Mouse (Mus musculus) gastrocnemius, postnatal 14 days (tissue): Measurements from ENCODE around the gene Ccdc8. TPM values are rescaled to one million over a fixed set of nuclear protein-coding genes. Genes with fewer than 3 reads are reported as not detected.

Source experiments
- DNase-seq: peaks from one replicate; pipeline ENCODE4 v3.0.0; 2021; ENCODE audit warnings: mixed read lengths
- intact Hi-C: fragments of 180-260 bp; cut with DNase I; formaldehyde crosslinking; loops from one replicate; pipeline ENCODE4 v1.15.1; 2025; ENCODE audit warnings: low total_unique reads
- total RNA-seq, 2 experiments: library from RNA; stranded (reverse); gene quantifications; 2 replicates each; pipeline ENCODE4 v1.2.3; 2021

Ccdc8 gene
- total RNA-seq, 2 experiments from 2014 or later, result 5.8 to 6.5 TPM

DNA sequence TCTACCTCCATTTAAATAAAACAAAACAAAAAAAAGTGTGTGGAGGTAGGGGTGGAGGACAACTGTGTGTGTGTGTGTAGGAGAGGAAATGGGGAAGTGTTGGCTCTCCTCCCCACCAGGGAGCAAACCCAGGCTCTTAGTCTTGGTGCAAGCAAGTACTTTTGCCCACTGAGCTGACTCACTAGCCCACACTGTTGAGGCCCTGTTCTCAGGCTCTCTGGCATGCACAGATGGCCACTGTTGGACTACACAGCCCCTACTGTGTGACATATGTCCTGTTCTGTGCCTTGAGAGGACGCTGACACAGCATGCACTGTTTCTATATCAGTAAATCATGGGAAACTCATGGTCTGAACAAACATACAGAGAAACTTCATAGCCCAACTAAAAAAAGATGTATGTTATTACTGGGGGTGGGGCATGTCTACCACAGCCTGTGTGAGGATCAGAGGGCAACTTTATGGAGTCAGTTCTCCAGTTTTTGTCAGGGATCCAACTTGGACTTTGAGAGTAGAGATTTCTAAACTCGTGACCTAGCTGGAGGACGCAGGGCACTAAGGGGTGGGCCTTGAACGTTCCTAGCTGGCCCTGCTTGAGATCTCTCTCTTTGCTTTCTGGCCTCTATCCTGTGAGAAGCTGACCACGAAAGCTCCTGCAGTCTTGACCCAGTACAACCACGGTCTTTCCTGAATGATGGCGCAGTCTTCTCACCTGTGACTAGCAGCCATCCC lies 10.9 kb downstream of the Ccdc8 start:
- intact Hi-C loops, result no loop called here
- no peak for DNase-seq

DNA sequence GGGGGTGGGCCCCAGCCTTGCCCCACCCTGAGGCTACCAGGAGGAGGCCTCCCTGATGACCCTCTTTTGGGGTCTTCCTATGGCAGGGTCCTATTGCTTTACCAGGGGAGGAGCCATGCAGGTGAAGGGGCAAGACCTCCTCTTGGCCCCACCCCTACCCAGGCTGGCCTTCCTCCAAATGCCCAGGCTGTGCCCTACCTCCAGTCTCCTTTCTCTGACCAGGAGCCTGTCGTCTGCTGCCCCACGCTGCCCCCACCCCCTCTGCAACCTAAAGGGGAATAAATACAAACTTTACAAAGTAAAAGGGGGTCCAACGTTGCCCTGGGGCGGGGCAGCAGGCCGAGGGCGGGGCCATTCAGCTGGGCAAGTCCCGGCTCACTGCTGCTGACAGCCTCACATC lies 12.2 kb downstream of the Ccdc8 start:
- intact Hi-C loops, result loop anchor here (5.0 kb wide), 1 partner anchor 63 kb away; no protein-coding TSS in a partner anchor
- no peak for DNase-seq

DNA sequence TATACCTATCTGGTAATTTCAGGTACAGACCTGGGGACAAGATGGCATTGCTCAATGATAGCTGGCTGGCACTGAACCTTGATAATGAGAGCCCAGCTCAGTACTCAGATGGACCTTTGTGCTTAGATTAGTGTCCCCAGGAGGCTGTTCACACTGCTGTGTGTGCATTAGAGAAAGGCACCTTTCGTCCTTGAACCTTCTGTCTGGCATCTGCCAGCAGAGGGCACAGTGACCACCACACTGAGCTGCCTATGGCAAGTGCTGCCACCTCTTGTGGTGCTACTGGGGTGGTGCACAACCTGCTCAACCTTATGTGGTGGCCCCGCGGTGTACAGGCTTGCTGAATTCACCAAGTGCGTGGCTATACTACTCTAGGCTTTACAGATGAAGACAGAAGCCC lies 14.8 kb downstream of the Ccdc8 start:
- intact Hi-C loops, result loop anchor here (5.0 kb wide), 1 partner anchor 60 kb away; no protein-coding TSS in a partner anchor

DNA sequence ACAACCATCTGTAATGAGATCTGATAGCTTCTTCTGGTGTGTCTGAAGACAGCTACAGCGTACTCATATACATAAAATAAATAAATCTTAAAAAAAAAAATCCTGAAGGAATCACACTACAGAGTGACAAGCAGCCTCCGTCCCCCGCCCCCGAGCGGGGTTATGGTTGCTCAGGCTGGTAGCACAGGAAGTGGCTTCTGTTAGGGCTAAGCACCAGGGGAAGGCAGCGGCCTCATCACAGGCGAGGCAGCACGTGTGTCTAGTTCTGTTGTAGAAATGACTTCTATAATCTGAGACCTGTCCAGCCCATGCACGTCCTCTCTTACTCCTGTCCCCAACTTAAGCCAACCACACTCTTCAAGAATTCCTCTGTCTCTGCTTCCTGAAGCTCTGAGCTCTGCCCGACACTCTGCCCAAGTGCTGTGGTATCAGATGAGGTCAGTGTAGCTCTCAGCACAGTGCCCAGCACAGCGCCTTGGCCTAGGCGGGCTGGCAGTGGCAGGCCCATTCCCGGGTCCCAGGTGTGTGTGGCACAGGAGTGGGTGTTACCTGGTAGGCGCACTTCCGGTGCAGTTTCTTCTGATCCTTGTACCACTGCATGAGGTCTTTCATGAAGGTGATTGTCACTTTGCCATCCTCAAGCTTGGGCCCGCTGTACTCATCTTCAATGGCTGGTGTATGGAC lies 17.0 kb downstream of the Ccdc8 start:
- no peak for DNase-seq
- intact Hi-C loops, result loop anchor here (5.0 kb wide), 2 partner anchors 38 to 58 kb away; no protein-coding TSS in a partner anchor

More for the DNA sequence above, 14.8 kb downstream of the Ccdc8 start:
- no peak for DNase-seq

DNA sequence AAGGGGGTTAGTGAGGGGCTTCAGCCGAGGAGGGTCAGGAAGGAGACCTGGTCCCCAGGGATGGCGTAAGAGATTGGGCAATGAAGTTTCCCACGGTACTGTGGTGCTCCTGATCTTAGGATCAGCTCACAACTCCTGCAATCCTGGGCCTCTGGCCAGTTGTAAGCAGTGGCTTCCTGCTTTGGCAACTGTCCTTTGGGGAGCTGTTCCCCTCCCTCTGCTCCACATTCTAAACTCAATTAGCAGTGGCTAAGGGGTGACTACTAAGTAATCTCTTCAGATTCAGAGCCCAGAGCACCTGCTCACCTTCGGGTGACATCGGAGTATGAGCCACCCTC lies 17.5 kb downstream of the Ccdc8 start:
- no peak for DNase-seq
- intact Hi-C loops, result loop anchor here (5.0 kb wide), 1 partner anchor 37 kb away; no protein-coding TSS in a partner anchor

DNA sequence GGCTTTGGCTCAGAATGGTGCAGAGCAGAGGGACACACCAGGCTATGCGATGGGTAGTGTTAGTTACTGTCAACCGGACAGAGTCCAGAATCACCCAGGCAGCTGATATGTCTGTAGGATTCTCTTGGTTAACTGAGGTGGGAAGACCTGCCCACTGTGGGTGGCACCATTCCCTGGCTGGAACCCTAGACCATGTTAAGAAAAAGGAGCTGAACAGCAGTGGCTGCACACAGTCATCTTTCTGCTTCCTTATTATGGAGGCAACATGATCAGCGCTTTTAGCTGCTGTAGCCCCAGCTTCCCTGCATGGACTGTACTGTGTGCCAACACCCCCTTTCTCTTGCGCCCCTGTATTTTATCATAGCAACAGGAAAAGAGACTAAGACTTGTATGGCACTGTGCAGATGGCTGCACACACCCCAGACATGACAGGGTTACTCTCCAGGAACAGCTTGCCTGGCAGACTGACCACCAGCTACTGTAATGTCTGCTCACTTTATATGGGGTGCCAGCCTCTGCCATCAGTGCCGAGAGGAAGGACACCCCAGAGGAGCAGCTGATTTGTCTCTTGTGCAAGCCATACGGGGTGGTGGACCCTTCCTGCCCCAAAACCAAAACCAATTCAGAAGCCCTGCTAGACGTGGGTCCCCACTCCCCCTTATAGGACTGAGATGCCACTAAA lies 19.5 kb downstream of the Ccdc8 start:
- intact Hi-C loops, result loop anchor here (5.0 kb wide), 1 partner anchor 35 kb away; no protein-coding TSS in a partner anchor
- DNase-seq, result no peak

DNA sequence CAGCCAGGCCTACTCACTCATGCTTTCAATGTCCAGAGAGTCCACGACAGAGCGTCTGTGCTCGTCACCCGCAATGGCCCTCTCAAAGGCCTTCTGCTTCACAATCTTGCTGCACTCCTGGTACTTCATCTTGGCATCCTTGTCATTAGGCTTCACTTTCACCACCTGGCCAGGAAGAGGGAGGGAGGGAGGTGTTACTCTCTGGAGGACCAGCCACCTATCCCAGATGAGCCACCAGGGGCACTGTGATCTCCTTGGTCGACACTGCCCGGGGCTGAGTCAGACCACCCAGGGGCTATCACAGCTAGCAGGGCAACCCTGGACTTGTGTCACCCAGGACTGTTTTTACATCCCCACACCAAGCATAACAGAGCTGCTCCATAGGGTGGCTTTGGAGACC lies 22.9 kb downstream of the Ccdc8 start:
- intact Hi-C loops, result no loop called here
- DNase-seq, result no peak

DNA sequence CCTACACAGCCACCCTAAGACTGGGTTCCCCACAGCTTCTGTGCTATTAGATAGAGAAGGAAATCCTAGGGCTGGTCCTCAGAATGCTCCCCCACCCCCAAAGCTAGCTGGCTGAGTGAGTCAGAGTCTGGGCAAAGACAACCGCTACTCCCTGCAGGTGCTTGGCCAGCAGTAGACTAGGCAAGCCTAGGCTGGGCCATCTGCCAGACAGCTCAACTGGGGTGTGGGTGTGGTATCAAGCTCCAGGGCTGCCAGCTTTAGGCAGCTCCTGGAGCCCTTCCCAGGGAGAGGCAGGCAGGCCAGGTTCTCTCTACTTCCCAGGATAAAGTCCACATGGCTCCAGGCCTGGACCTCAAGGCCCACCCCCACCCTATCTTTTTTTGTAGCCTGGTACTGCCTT lies 24.5 kb downstream of the Ccdc8 start:
- intact Hi-C loops, result no loop called here
- peak; percentile 95 for DNase-seq

DNA sequence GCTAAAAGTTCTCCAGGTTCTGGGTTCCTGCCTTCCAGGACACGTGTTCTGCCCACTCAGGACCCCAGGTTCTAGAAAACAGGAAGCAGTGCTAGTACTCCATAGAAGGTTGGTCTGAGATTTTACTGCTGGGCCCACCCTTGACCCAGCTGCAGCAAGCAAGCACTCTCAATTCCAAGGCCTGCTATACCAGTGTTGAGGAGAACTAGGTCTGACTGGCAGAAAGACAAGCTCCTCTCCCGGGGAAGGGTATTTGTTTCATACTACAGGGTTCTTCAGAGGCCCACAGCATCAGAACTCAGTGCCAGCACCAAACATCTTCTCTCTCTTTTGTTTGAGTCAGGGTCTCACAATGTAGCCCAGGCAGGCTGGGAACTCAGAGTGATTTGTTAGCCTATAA lies 25.4 kb downstream of the Ccdc8 start:
- no peak for DNase-seq
- intact Hi-C loops, result no loop called here

DNA sequence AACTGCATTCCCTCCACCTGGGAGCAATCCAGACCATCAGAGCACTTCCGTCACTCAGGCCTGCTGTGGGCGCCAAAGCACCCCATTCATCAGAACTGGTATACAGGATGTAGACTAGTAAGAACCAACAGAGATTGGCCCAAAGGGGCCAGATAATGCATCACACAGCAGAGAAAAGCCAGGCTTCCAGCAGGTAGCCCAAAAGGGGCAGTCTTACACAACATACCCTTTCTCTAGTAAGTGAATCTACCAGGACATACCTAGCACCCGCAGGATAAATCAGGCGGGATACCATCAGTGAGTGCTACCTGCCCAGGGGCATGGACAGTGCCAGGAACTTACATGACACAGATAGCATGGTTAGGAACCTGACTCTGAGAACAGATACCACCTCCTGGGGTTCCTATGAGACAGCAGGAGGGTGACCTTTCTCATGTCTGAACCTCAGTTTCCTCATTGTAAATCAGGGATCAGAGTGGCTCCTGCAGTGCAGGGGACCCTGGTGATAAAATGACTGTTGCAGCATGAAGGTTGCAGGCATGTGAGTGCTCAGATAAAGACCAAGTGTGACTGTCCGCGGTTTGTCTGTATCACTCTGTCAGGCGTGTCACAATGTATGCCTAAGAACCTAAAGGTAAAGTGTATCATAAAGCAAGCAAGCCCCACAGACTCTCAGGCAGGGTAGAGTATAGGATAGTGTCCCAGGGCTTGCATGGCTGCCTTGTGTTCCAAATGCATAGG lies 27.1 kb downstream of the Ccdc8 start:
- no peak for DNase-seq
- intact Hi-C loops, result no loop called here

DNA sequence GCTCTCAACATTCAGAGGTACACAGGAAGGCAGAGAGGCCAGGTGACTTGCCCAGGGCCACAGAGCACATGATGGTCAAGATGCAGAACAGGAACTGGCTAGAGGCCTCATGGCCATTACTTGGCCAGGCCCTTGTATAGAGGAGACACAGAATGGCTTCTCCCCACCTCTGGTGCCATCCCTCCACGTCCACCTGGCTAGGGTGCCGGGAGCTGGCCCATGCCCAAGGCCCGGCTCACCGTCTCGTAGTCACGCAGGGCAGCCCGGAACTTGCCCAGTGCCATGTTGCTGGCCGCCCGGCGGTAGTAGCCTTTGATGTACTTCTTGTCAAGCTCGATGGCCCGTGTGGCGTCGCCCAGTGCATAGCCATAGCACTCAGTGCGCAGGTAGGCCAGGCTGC lies 29.7 kb downstream of the Ccdc8 start:
- intact Hi-C loops, result no loop called here
- no peak for DNase-seq

DNA sequence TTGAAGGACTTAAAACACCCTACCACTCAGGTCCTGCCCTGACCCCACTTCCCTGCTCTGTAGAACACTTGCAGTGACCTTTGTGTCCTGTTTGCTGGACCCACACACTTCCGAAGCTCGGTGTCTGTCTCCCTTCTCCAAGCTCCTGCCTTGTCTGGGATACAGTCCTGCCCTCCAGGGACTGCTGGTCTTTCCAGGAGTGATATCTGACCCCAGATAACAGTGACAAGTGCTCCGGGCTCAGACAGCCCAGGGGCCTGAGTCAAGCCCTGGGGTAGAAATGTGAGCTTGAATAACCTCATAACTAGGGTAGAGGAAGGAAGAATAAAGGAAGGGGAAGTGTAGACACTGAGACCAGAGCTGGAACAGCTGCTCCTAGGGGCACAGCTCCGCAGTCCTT lies 31.2 kb downstream of the Ccdc8 start:
- no peak for DNase-seq
- intact Hi-C loops, result no loop called here

DNA sequence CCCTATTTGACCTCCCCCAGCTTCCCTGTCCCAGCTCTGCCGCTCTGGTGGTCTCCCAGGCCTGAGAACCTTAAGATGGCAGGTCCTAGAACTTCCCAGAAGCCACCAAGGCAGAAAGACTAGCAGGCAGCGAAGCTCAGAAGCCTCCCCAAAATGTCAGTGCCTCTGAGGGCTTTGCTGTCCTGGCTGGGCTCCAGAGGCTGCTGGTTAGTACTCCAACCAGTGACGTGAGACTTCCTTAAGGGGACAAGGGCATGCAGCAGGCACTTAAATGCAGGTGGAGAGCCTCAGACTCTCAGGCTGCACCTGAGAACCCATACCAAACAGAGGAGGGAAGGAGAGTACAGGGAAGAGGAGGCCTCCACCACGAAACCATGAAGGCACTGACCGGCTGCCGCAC lies 31.6 kb downstream of the Ccdc8 start:
- intact Hi-C loops, result no loop called here
- no peak for DNase-seq

DNA sequence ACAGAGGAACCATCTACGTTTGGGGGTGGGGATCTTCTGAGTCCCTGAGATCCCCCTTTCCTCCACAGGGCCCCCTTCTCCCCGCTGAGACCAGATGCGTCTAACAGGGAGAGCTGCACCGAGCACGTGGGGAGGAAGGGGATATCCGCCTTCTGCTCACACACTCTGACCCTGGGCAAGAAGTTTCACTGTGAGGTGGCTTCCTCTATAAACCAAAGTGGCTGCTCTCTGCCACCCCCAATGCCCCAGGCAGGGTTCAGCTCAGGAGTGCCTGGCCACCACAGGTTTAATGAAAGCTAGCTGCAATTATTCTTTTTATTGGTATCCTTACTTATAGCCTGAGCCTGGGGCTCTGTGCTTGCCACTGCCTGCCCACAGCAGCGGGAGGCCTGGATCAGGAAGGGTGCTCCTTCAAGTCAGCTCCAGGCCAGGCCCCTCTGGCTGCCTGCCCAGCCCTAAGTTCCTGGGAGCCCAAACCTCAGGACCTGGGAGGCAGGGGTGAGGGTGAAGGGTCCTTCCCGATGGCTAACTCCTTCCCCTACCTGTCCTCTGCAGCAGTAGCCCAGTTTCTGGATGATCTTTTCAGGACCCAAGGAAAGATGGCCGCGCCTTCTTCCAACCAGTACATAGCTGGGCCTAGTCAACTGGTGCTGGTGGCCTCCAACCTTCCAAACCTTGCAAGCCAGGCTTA lies 32.5 kb downstream of the Ccdc8 start:
- intact Hi-C loops, result no loop called here
- DNase-seq, result no peak

DNA sequence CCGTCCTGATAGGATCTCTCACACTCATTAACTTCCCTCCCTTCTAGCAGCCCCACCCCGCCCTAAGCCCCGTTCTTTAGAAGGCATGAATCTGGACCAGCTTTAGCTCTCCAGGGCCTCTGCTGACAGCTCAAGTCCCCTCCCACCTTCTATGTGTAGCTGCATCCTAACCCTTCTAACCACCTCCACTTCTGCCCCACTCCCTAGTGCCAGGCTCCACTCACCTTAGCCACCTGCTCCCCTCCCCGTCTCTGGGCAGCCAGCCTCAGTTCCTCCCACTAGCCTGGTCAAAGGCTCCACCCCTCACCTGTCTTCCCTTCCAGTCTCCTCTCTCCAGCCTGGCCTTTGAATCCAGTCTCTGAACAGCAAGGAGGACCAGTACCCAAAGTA lies 33.0 kb downstream of the Ccdc8 start:
- intact Hi-C loops, result no loop called here
- DNase-seq, result no peak

DNA sequence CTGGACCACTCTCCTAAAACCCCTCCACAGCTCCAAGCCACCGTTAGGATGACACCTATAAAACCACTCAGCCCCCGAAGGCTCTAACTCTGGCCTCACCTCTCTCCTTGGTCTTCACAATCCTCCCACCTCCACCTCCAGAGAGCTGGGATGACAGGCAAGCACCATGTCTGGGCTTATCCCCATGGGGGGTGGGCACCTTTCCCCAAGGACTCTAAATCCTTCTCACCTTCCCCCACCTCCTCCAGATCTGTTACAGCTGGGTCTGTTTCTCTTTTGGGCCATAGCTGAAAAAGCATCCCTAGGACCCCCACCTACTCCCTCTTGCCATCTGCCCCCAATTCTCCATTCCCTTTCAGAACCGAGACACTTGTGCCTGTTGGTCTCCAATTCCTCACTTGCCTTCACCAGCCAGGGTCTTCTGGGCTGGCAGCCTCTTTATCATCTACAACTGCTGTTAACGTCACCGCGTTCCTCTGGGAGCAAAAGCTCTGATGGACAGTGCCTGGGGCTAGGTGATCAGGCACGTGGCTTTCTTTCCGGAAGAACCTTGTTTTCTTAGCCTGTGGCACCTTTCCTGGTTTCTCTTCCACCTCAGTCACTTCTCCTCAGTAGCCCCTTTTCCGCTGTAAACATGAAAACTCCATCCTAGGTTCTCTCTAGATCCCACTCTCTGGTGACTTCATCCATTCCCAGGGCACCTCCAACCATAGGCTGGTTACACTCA lies 33.6 kb downstream of the Ccdc8 start:
- no peak for DNase-seq
- intact Hi-C loops, result no loop called here

DNA sequence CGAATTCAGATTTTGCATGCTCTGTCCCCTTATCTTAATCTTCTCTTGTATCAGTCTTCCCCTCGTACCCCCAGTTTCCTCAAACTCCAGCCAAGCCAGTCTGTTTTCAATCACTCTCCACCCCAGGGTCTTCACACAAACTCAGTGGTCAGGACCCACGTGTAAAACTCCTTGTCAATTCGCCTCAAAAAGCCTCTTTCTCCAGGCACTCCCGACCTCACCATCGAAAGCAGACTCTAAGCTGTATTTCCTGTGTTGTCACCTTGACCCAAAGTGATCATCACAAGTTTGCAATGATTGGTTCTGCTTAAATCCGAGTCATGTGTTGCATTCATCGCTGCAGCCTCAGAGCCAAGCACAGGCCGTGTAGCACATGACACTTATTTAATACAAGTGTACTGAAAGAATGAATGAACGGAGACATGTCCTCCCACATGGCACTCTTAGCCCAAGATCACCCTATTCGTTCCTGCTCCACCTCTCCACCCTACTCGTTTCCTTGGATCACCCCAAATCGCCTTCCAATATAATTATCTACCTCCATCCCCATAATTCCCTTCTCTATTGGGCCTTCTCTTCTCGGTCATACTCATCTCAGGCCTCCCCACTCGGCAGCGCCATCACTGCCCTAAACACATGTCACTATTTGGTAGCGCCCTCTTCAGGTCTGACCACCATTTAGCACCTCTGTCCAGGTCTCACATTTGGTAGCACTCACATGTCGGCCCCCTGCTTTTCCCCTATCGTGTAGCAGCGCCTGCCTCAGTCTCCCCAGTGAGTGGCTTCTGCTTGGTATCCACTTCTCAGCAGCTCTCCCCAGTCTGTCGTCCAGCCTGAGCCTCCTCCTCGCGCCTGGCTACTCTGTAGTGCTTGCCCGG lies 34.4 kb downstream of the Ccdc8 start:
- no peak for DNase-seq
- intact Hi-C loops, result no loop called here
